Comparison of ENCODE assay signal across 10 mouse cellular contexts in genomic region chr3:121467094-121467552, GRCm38 (mm10). TPM values are rescaled to one million over a fixed set of nuclear protein-coding genes. Genes with fewer than 3 reads are reported as not detected.
A peak's percentile ranks its signal among the peaks of the same experiment; 100 is the strongest.
DNase-seq lines count a peak whose midpoint lies in the region; ATAC-seq and TF ChIP-seq lines count a peak whose summit lies in the region.
"Had no signal": no experiment of that assay in that cellular context is flagged by ENCODE, and none has a peak within 500 bp of the region (broad histone marks: within the 10 kb centered on the region; RNA-seq: fewer than 3 reads in every experiment).

No protein-coding gene starts in this region.

- WGBS in lung, embryonic 14.5 days, result 67% methylated on average over 10 of the region's 10 CpGs
- WGBS in embryonic facial prominence, embryonic 15.5 days, result 52% methylated on average over 10 of the region's 10 CpGs
- WGBS in hindbrain, embryonic 10.5 days, result 76% methylated on average over 10 of the region's 10 CpGs

- H3K27ac ChIP-seq in lung, embryonic 14.5 days (ENCODE audit: low read depth), result no peak overlapping the region
- peak overlapping the region; percentile 58; the same call in 1 of the 2 replicates for H3K27ac ChIP-seq in embryonic facial prominence, embryonic 15.5 days (replicated peaks)
- no peak overlapping the region for H3K27ac ChIP-seq in hindbrain, embryonic 10.5 days
- H3K27ac ChIP-seq: hindbrain, embryonic 13.5 days; macrophage had no signal

- no peak overlapping the region for H3K4me3 ChIP-seq in lung, embryonic 14.5 days (ENCODE audit: low read depth, low read length)
- no peak overlapping the region for H3K4me3 ChIP-seq in embryonic facial prominence, embryonic 15.5 days (replicated peaks)
- no peak overlapping the region for H3K4me3 ChIP-seq in hindbrain, embryonic 10.5 days
- H3K4me3 ChIP-seq: hindbrain, embryonic 13.5 days had no signal

- no peak for ATAC-seq in lung, embryonic 14.5 days (ENCODE audit: insufficient read depth)
- no peak for ATAC-seq in embryonic facial prominence, embryonic 15.5 days (ENCODE audit: insufficient number of reproducible peaks, low FRiP score, low TSS enrichment, low read depth)

- TF ChIP-seq CTCF in lung, embryonic 14.5 days (IDR thresholded peaks at IDR 0.05; ENCODE audit: low read depth), result no peak

- H3K9me3 ChIP-seq in lung, embryonic 14.5 days (ENCODE audit: low read depth, low read length), result no peaks in the 10 kb centered on the region
- no peaks in the 10 kb centered on the region for H3K9me3 ChIP-seq in embryonic facial prominence, embryonic 15.5 days (replicated peaks)
- no peaks in the 10 kb centered on the region for H3K9me3 ChIP-seq in hindbrain, embryonic 10.5 days
- H3K9me3 ChIP-seq: hindbrain, embryonic 13.5 days had no signal

- H3K4me1 ChIP-seq in lung, embryonic 14.5 days (ENCODE audit: insufficient read depth), result peaks cover 18% of the 10 kb centered on the region
- H3K4me1 ChIP-seq in embryonic facial prominence, embryonic 15.5 days, result peaks cover 64% of the 10 kb centered on the region
- peaks cover 52% of the 10 kb centered on the region for H3K4me1 ChIP-seq in hindbrain, embryonic 10.5 days (replicated peaks)

- no peaks in the 10 kb centered on the region for H3K36me3 ChIP-seq in lung, embryonic 14.5 days (ENCODE audit: insufficient read depth)
- H3K36me3 ChIP-seq in embryonic facial prominence, embryonic 15.5 days, result no peaks in the 10 kb centered on the region
- H3K36me3 ChIP-seq in hindbrain, embryonic 10.5 days, result no peaks in the 10 kb centered on the region
- H3K36me3 ChIP-seq: hindbrain, embryonic 13.5 days had no signal

- no peak overlapping the region for H3K4me2 ChIP-seq in lung, embryonic 14.5 days
- no peak overlapping the region for H3K4me2 ChIP-seq in embryonic facial prominence, embryonic 15.5 days (replicated peaks)
- H3K4me2 ChIP-seq: hindbrain, embryonic 13.5 days had no signal

- H3K9ac ChIP-seq in lung, embryonic 14.5 days, result no peak overlapping the region
- H3K9ac ChIP-seq in embryonic facial prominence, embryonic 15.5 days, result no peak overlapping the region
- H3K9ac ChIP-seq: hindbrain, embryonic 13.5 days had no signal

- DNase-seq in lung, embryonic 14.5 days, result peak; percentile 33
- no peak for DNase-seq in lung, postnatal 14 days
- peak; percentile 27 to 47 for DNase-seq in kidney, postnatal 4 days
- peak; percentile 26 for DNase-seq in thymus, postnatal 10 days (ENCODE audit: low spot score in 2 of 2)
- no peak for DNase-seq in left cerebral cortex, adult 8-10 months (ENCODE audit: low spot score in 2 of 2)
- DNase-seq in right cerebral cortex, postnatal 4 days, result no peak
- DNase-seq in hindbrain, embryonic 10.5 days (ENCODE audit: low spot score), result no peak

- H3K27me3 ChIP-seq in lung, embryonic 14.5 days (ENCODE audit: insufficient read depth, low read length), result no peaks in the 10 kb centered on the region
- no peaks in the 10 kb centered on the region for H3K27me3 ChIP-seq in embryonic facial prominence, embryonic 15.5 days
- H3K27me3 ChIP-seq in hindbrain, embryonic 10.5 days (ENCODE audit: insufficient read depth, poor library complexity, severe bottlenecking), result no peaks in the 10 kb centered on the region
- H3K27me3 ChIP-seq: hindbrain, embryonic 13.5 days had no signal

RNA-seq across cellular contexts. Expression of gene Cnn3, which starts 40.8 kb away (rescaled TPM):
- 671 and 678 TPM in 2 replicates for polyA plus RNA-seq in lung, embryonic 14.5 days (2014; fragmentation: Nextera tagmentation; extraction: Ambion mirVana)
- polyA plus RNA-seq in embryonic facial prominence, embryonic 15.5 days (2015; fragmentation: Nextera tagmentation; extraction: Ambion mirVana), result 844 and 852 TPM in 2 replicates
- 100 to 1,000 TPM in 1 of 4 experiments, 10 to 100 TPM in 3; 69.4 to 104 (median 78.6) TPM for total RNA-seq in left cerebral cortex, adult 8-10 months (2022)
- 918 and 954 TPM in 2 replicates for polyA plus RNA-seq in hindbrain, embryonic 10.5 days (2016; fragmentation: Nextera tagmentation; extraction: Ambion mirVana)

Comparison
In these comparisons a context has a peak if more than half of its experiments do, and no peak if none do; other contexts are left out.
1. DNase-seq: peak in lung, embryonic 14.5 days (single experiment), kidney, postnatal 4 days (2 of 2) and thymus, postnatal 10 days (2 of 2); none in lung, postnatal 14 days (single experiment), left cerebral cortex, adult 8-10 months (0 of 2), right cerebral cortex, postnatal 4 days (single experiment) and hindbrain, embryonic 10.5 days (single experiment).